Mouse (Mus musculus): ENCODE results near the gene Mmel1. TPM values are rescaled to one million over a fixed set of nuclear protein-coding genes. Genes with fewer than 3 reads are reported as not detected.
A peak's percentile ranks its signal among the peaks of the same experiment; 100 is the strongest.

Mmel1 gene
- polyA plus RNA-seq, 1 experiment from 2014 or later = 0.80 TPM

GRCm38 (mm10) chr4:154928395-154929087 is 59.2 kb downstream of the Mmel1 start, which contains the start of gene Tnfrsf14:
TSS of gene Tnfrsf14 (minus strand) at chr4:154928563.
- Histone ChIP-seq H3K4me3 (ENCODE audit: low read depth, low read length) (peak within 1 kb of the TSS; percentile 67), H3K36me3 (replicated peaks; ENCODE audit: insufficient read depth, low read length) (peaks cover 34% of the 10 kb centered on the region), H3K27ac (ENCODE audit: low read depth) (peak within 1 kb of the TSS; percentile 92), H3K9ac (replicated peaks) (peak within 1 kb of the TSS; percentile 82), H3K27me3 (ENCODE audit: insufficient read depth, low read length) (no peaks in the 10 kb centered on the region), H3K4me1 (ENCODE audit: insufficient read depth) (peaks cover 51% of the 10 kb centered on the region), H3K4me2 (ENCODE audit: low read depth, low read length) (peak within 1 kb of the TSS; percentile 77), H3K9me3 (ENCODE audit: low read length) (no peaks in the 10 kb centered on the region)
- peak; percentile 90 for ATAC-seq
- TF ChIP-seq CTCF (IDR thresholded peaks at IDR 0.05; ENCODE audit: low read depth) (0 out of 2 replicates have a peak, but pooled peaks have one; percentile 1), EP300 (IDR thresholded peaks at IDR 0.05; ENCODE audit: low read depth) (peak; percentile 96)
- 26% methylated on average over 12 of the region's 12 CpGs for WGBS (ENCODE audit: insufficient replicate concordance)
- DNase-seq = peak; percentile 55

GRCm38 (mm10) chr4:154929088-154929660 is 59.8 kb downstream of the Mmel1 start:
- peak overlapping the region; percentile 82 for H3K9ac ChIP-seq (replicated peaks)
- DNase-seq (peak; percentile 71), ATAC-seq (peak; percentile 62)
- H3K4me3 ChIP-seq (ENCODE audit: low read depth, low read length) = peak overlapping the region; percentile 67
- peaks cover 51% of the 10 kb centered on the region for H3K4me1 ChIP-seq (ENCODE audit: insufficient read depth)
- H3K4me2 ChIP-seq (ENCODE audit: low read depth, low read length) = peak overlapping the region; percentile 77
- TF ChIP-seq EP300 (IDR thresholded peaks at IDR 0.05; ENCODE audit: low read depth) = 0 out of 2 replicates have a peak, but pooled peaks have one; percentile 38
- TF ChIP-seq CTCF (IDR thresholded peaks at IDR 0.05; ENCODE audit: low read depth) = no peak
- peak overlapping the region; percentile 92 for H3K27ac ChIP-seq (ENCODE audit: low read depth)
- H3K27me3 ChIP-seq (ENCODE audit: insufficient read depth, low read length) = no peaks in the 10 kb centered on the region
- H3K36me3 ChIP-seq (replicated peaks; ENCODE audit: insufficient read depth, low read length) = peaks cover 28% of the 10 kb centered on the region
- no peaks in the 10 kb centered on the region for H3K9me3 ChIP-seq (ENCODE audit: low read length)
- 35% methylated on average over 12 of the region's 12 CpGs for WGBS (ENCODE audit: insufficient replicate concordance)

DNA sequence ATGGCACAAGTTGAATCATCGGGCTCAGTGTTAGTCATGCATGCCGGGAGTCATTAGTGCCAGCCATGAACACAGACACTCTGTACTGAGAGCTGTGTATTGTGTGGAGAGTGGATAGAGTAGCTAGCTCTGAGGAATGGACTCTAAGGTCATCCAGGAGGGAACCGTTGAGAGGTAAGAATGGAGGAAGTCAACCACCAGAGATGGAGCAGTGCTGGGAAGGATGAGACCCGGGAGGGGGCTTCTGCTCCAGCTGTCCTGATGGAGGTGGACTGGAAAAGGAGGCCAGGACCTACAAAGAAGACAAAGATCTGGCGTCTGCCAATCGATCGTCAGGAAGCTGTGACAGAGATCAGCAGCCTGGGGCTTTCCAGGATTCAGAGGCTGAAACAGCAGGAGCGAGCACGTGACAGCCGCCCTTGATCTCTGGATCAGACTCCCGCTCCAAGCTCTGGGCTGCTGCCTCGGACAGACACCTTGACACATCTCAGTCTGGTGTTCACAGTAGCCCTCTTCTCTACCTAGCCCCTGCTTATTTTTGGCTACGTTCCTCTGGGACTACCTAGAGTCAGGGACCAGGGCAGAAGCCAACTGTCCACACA is 64.0 kb downstream of the Mmel1 start:
- TF ChIP-seq EP300 (IDR thresholded peaks at IDR 0.05; ENCODE audit: low read depth) (no peak), CTCF (IDR thresholded peaks at IDR 0.05; ENCODE audit: low read depth) (no peak)
- H3K4me3 ChIP-seq (ENCODE audit: low read depth, low read length) = no peak overlapping the region
- no peaks in the 10 kb centered on the region for H3K9me3 ChIP-seq (ENCODE audit: low read length)
- ATAC-seq (no peak), DNase-seq (no peak)
- 67% methylated on average over 13 of the region's 13 CpGs for WGBS (ENCODE audit: insufficient replicate concordance)
- H3K27ac ChIP-seq (ENCODE audit: low read depth) = no peak overlapping the region
- H3K4me1 ChIP-seq (ENCODE audit: insufficient read depth) = peaks cover 27% of the 10 kb centered on the region
- H3K36me3 ChIP-seq (replicated peaks; ENCODE audit: insufficient read depth, low read length) = no peaks in the 10 kb centered on the region
- H3K4me2 ChIP-seq (ENCODE audit: low read depth, low read length) = no peak overlapping the region
- H3K27me3 ChIP-seq (ENCODE audit: insufficient read depth, low read length) = no peaks in the 10 kb centered on the region
- H3K9ac ChIP-seq (replicated peaks) = no peak overlapping the region

GRCm38 (mm10) chr4:154934800-154935199 is 65.4 kb downstream of the Mmel1 start:
- Histone ChIP-seq H3K27me3 (ENCODE audit: insufficient read depth, low read length) (no peaks in the 10 kb centered on the region), H3K4me3 (ENCODE audit: low read depth, low read length) (no peak overlapping the region), H3K36me3 (replicated peaks; ENCODE audit: insufficient read depth, low read length) (no peaks in the 10 kb centered on the region), H3K9ac (replicated peaks) (no peak overlapping the region), H3K27ac (ENCODE audit: low read depth) (no peak overlapping the region), H3K4me1 (ENCODE audit: insufficient read depth) (peaks cover 14% of the 10 kb centered on the region), H3K4me2 (ENCODE audit: low read depth, low read length) (no peak overlapping the region), H3K9me3 (ENCODE audit: low read length) (no peaks in the 10 kb centered on the region)
- DNase-seq (no peak), ATAC-seq (no peak)
- no peak for TF ChIP-seq EP300 (IDR thresholded peaks at IDR 0.05; ENCODE audit: low read depth)
- TF ChIP-seq CTCF (IDR thresholded peaks at IDR 0.05; ENCODE audit: low read depth) = no peak
- 80% methylated on average over 2 of the region's 2 CpGs for WGBS (ENCODE audit: insufficient replicate concordance)

- no peak for ATAC-seq
- no peak for DNase-seq
- H3K9me3 ChIP-seq (ENCODE audit: low read length) = no peaks in the 10 kb centered on the region
- H3K9ac ChIP-seq (replicated peaks) = no peak overlapping the region
- TF ChIP-seq EP300 (IDR thresholded peaks at IDR 0.05; ENCODE audit: low read depth) (no peak), CTCF (IDR thresholded peaks at IDR 0.05; ENCODE audit: low read depth) (peak; percentile 50)
- no peaks in the 10 kb centered on the region for H3K36me3 ChIP-seq (replicated peaks; ENCODE audit: insufficient read depth, low read length)
- H3K4me1 ChIP-seq (ENCODE audit: insufficient read depth) = peaks cover 8% of the 10 kb centered on the region; the same call in 1 of the 2 replicates
- no peaks in the 10 kb centered on the region for H3K27me3 ChIP-seq (ENCODE audit: insufficient read depth, low read length)
- H3K4me3 ChIP-seq (ENCODE audit: low read depth, low read length) = no peak overlapping the region
- no peak overlapping the region for H3K4me2 ChIP-seq (ENCODE audit: low read depth, low read length)
- WGBS (ENCODE audit: insufficient replicate concordance) = 91% methylated on average over 7 of the region's 7 CpGs
- peak overlapping the region; percentile 51 for H3K27ac ChIP-seq (ENCODE audit: low read depth)
These were observed 66.4 kb downstream of the Mmel1 start for GRCm38 (mm10) chr4:154935788-154936187.
